Mouse (Mus musculus) ES-E14 (cell line): ENCODE measurements at regions not wholly inside any gene's neighbourhood (a gene's known extent, or its start where the extent isn't known, plus 50 kb on each side); places are given as distances from the start of the nearest gene placed in this dataset.

ENCODE experiments used
- DNase-seq: peaks from one replicate; pipeline ENCODE4 v3.0.0-alpha.2; 2013; ENCODE audit warnings: low read depth, low spot score
- H3K27ac ChIP-seq: 2 replicates; pipeline ENCODE4 v1.5.1; 2012; ENCODE audit warnings: low read depth, mild to moderate bottlenecking, low read length, moderate library complexity, mixed read lengths; ENCODE audit not compliant: poor library complexity, insufficient read depth, severe bottlenecking
- H3K36me3 ChIP-seq: 2 replicates; pipeline ENCODE4 v1.6.1; 2012; ENCODE audit warnings: mild to moderate bottlenecking, low read length, moderate library complexity, mixed read lengths; ENCODE audit not compliant: control insufficient read depth, poor library complexity, insufficient read depth, severe bottlenecking
- H3K4me1 ChIP-seq, 2 experiments: fragments of 150-350 bp in 1 of 2; sonication (generic) in 1 of 2; 2 replicates each; pipeline ENCODE4 v1.6.1; 2012; ENCODE audit warnings: low read length in 2 of 2, mild to moderate bottlenecking in 1 of 2, mixed read lengths in 1 of 2; ENCODE audit not compliant: control insufficient read depth in 2 of 2, insufficient read depth in 2 of 2, poor library complexity in 1 of 2
- H3K4me3 ChIP-seq, 2 experiments: fragments of 150-350 bp in 1 of 2; sonication (generic) in 1 of 2; 2 replicates each; pipeline ENCODE4 v1.5.1; 2012; ENCODE audit warnings: low read length in 2 of 2, low read depth in 1 of 2, mild to moderate bottlenecking in 1 of 2, mixed read lengths in 1 of 2; ENCODE audit not compliant: insufficient read depth in 1 of 2, poor library complexity in 1 of 2, severe bottlenecking in 1 of 2
- H3K9ac ChIP-seq: 2 replicates; pipeline ENCODE4 v1.6.1; 2012; ENCODE audit warnings: low read depth, mild to moderate bottlenecking, low read length, mixed read lengths; ENCODE audit not compliant: poor library complexity, insufficient read depth, severe bottlenecking
- H3K9me3 ChIP-seq: fragments of 150-350 bp; sonication (generic); 2 replicates; pipeline ENCODE4 v1.6.1; 2012; ENCODE audit warnings: low read depth, mild to moderate bottlenecking, low read length; ENCODE audit not compliant: control insufficient read depth, insufficient read depth
- CHD2 ChIP-seq: IDR thresholded peaks from 2 replicates; pipeline ENCODE4 v1.6.1; 2014; ENCODE audit warnings: mild to moderate bottlenecking, low read depth, low read length, inconsistent platforms
- HCFC1 ChIP-seq: IDR thresholded peaks from 2 replicates; pipeline ENCODE4 v1.6.1; 2012; ENCODE audit warnings: low read length, inconsistent platforms, borderline replicate concordance; ENCODE audit not compliant: insufficient read depth
- MAFK ChIP-seq: IDR thresholded peaks from 2 replicates; pipeline ENCODE4 v1.6.1; 2014; ENCODE audit warnings: mild to moderate bottlenecking, low read depth, low read length, inconsistent platforms; ENCODE audit not compliant: insufficient read depth
- ZC3H11A ChIP-seq: IDR thresholded peaks from 2 replicates; pipeline ENCODE4 v1.6.1; 2012; ENCODE audit warnings: low read depth, mild to moderate bottlenecking, inconsistent platforms, low read length, borderline replicate concordance
- ZNF384 ChIP-seq: IDR thresholded peaks from 2 replicates; pipeline ENCODE4 v1.6.1; 2012; ENCODE audit warnings: low read depth, low read length, inconsistent platforms
- in situ Hi-C, 2 experiments: fragments of 600-800 bp; cut with MboI; formaldehyde crosslinking; loops; one replicate each; pipeline ENCODE4 v1.15.1; 2025; ENCODE audit warnings: low sequenced_read_pairs in 2 of 2, inconsistent platforms in 1 of 2; ENCODE audit not compliant: unreplicated experiment in 2 of 2

DNA sequence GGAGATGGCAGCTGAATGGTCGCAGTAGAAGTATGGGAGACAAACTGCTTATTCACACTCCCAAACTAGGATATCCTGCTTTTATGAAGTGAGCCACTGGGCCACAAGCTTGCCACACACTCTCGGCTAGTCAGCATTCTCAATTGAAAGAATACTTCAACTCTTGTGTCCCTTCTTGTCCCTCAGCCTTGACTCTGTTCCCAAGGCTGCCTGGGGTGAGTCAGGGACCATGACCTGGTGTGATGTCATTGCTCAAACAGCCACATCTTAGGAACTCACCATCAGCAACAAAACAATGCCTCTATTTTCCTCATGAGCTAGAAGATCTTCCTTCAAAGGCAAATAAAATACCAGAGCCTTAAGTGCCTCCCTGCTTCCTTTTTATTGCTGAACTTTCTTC is 224.6 kb downstream of the Klf6 start:
- Histone ChIP-seq H3K27ac (no peak overlapping the region), H3K4me3 (no peak overlapping the region), H3K36me3 (no peaks in the 10 kb centered on the region), H3K9me3 (no peaks in the 10 kb centered on the region), H3K4me1 (no peaks in the 10 kb centered on the region), H3K9ac (no peak overlapping the region)
- TF ChIP-seq ZNF384 (no peak), CHD2 (no peak), HCFC1 (no peak), MAFK (no peak), ZC3H11A (no peak)
- in situ Hi-C loops: no loop called here
- no peak for DNase-seq

DNA sequence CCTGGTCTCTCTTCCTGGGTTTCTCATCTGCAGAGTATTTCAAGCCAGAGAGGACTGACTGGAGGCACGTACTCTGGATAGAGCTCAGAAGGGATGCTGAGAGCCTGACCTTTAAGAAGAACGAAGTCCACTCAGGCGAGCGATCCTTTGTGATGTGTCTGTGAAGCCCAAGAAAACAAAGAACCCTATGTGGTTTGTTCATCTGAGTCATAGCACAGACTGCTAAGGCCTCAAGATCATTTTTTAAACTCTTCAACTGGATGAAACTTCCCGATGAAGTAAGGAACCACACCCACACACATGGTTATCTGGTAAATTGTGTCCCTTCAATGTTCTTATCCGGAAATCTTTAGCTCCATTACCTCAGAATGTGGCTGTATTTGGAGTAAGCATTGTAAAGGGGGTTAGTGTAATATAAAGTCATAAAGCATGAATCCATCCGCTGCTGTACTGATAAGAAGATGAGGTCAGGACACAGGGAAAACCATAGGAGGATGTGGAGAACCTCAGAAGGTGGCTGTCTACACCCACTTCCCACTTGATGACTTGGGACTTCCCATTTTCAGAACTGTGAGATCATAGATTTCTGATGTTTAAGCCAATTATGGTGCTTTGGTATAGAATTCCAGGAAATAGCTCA is 247.9 kb downstream of the Klf6 start:
- no peak overlapping the region for H3K9ac ChIP-seq
- no peaks in the 10 kb centered on the region for H3K4me1 ChIP-seq
- H3K4me3 ChIP-seq: no peak overlapping the region
- H3K27ac ChIP-seq: no peak overlapping the region
- TF ChIP-seq CHD2 (no peak), ZNF384 (no peak), ZC3H11A (no peak), MAFK (no peak), HCFC1 (no peak)
- in situ Hi-C loops: no loop called here
- H3K36me3 ChIP-seq: no peaks in the 10 kb centered on the region
- no peak for DNase-seq
- no peaks in the 10 kb centered on the region for H3K9me3 ChIP-seq

DNA sequence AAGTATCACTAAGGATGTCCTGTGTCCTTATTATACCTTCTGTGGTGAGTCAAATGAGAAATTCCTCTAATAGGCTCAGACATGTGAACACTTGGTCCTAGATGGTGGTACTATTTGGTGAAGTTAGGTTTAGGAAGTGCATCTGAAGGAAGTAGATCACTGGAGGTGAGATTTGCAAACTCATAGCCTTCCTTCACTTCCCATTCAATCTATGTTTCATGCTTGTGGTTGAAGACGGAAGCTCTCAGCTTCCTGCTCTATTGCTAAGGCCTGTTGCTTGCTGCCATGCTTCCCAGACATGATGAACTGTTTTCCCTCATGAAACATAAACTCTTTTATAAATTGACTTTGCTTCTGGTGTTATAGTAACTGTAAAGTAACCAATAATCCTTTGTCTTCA is 258.4 kb downstream of the Klf6 start:
- no peak for TF ChIP-seq CHD2
- no peak for TF ChIP-seq ZNF384
- no peak for TF ChIP-seq HCFC1
- TF ChIP-seq MAFK: no peak
- TF ChIP-seq ZC3H11A: no peak
- DNase-seq: no peak
- Histone ChIP-seq H3K4me3 (no peak overlapping the region), H3K4me1 (no peaks in the 10 kb centered on the region), H3K27ac (no peak overlapping the region), H3K9me3 (no peaks in the 10 kb centered on the region), H3K9ac (no peak overlapping the region), H3K36me3 (no peaks in the 10 kb centered on the region)
- in situ Hi-C loops: no loop called here

DNA sequence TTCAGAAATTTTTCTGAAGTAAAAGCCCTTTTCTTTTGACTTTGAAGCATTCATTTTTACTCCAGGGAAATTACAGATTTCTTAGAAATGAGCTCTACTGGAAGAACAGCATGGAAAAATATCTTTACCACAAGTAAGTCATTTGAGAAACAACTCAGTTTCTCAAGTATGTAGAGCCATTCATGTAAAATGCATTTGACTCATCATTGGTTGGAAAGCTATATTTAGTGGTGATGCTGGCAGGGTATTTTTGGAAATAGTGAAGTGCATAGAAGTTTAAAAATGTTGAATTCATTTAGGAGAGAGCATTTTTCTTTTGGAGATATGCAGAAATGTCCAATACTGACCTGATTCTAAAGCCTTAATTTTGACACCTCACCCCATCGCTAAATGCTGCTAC is 266.0 kb downstream of the Klf6 start:
- no peaks in the 10 kb centered on the region for H3K36me3 ChIP-seq
- no peak overlapping the region for H3K27ac ChIP-seq
- in situ Hi-C loops: no loop called here

DNA sequence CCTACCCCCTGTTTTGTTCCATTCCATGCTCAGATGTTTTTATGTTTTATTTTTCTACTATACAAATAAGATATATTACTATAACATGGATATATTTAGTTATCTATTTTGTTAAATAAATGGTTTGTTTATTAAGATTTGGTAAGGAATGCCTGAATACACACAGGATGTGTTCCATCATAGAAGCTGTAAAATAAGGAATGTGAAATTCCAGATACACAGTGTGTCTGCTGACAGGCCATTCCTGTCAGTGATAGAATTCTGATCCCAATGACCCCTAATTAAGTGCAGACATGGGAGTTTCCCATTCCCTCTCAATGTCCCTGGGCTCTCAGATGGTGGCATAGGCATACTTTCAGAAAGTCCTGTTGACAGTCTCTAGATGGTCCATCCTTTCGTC is 267.6 kb downstream of the Klf6 start:
- no peaks in the 10 kb centered on the region for H3K9me3 ChIP-seq
- H3K4me1 ChIP-seq: no peaks in the 10 kb centered on the region
- no peak overlapping the region for H3K9ac ChIP-seq
- in situ Hi-C loops: no loop called here
- no peak for DNase-seq
- no peak overlapping the region for H3K27ac ChIP-seq
- H3K4me3 ChIP-seq: no peak overlapping the region
- TF ChIP-seq ZC3H11A: no peak
- H3K36me3 ChIP-seq: no peaks in the 10 kb centered on the region

More for the DNA sequence above, 266.0 kb downstream of the Klf6 start:
- DNase-seq: no peak
- no peak overlapping the region for H3K9ac ChIP-seq
- H3K4me1 ChIP-seq: no peaks in the 10 kb centered on the region
- no peaks in the 10 kb centered on the region for H3K9me3 ChIP-seq
- no peak overlapping the region for H3K4me3 ChIP-seq
- TF ChIP-seq MAFK (no peak), ZNF384 (no peak), CHD2 (no peak), ZC3H11A (no peak), HCFC1 (no peak)
